Mouse (Mus musculus): ENCODE data around the gene Mettl5. TPM values are rescaled to one million over a fixed set of nuclear protein-coding genes. Genes with fewer than 3 reads are reported as not detected.

Gene Mettl5
- polyA plus RNA-seq, 1 experiment from 2014 or later: 37.1 TPM

DNA sequence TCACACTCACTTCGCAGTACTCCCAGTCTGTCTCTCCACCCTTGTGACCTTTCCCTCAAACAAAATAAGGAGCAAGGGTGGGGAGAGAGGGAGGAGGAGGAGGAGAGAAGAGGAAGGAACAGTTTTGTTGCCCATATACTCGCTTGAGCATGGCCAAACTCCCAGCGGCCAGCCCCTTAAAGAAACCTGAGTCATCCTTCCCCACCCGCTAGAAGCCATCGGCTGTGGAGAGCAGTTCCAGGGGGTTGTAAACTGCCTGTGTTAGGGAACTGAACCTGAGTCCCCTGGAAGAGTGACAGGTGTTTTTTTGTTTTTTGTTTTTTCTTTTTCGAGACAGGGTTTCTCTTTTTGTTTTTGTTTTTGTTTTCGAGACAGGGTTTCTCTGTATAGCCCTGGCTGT, 5.4 kb upstream of the Mettl5 start:
- Histone ChIP-seq H3K9me3 (no peaks in the 10 kb centered on the region), H3K4me3 (no peak overlapping the region), H3K27ac (no peak overlapping the region), H3K36me3 (no peaks in the 10 kb centered on the region), H3K4me1 (no peaks in the 10 kb centered on the region), H3K27me3 (ENCODE audit: insufficient read depth, poor library complexity, severe bottlenecking) (no peaks in the 10 kb centered on the region)
- 58% methylated on average over 7 of the region's 7 CpGs for WGBS
- no peak for DNase-seq (ENCODE audit: low spot score)

DNA sequence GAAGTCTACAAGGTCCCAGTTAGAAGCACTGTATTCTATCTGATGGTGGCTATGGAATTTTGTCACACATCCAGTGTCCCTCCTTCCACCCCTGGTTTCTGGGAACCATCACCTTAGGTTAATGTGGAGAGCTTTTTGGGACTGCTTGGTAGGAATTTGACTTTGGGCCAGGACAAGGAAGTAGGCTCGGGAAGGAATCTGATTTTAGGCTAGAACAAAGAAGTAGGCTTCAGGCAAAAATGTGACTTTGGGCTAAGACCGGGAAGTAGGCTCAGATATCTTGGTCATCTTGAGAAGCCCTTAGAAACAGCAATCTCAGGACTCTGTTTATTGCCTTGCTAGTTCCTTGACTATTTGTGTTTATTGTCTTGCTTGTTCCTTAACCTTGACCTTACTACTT, 3.5 kb upstream of the Mettl5 start:
- no peak overlapping the region for H3K27ac ChIP-seq
- H3K27me3 ChIP-seq (ENCODE audit: insufficient read depth, poor library complexity, severe bottlenecking): no peaks in the 10 kb centered on the region
- H3K4me1 ChIP-seq: peaks cover 9% of the 10 kb centered on the region; the same call in 1 of the 2 replicates
- no peaks in the 10 kb centered on the region for H3K36me3 ChIP-seq
- 85% methylated on average over 2 of the region's 2 CpGs for WGBS
- DNase-seq (ENCODE audit: low spot score): no peak
- H3K9me3 ChIP-seq: no peaks in the 10 kb centered on the region
- no peak overlapping the region for H3K4me3 ChIP-seq

DNA sequence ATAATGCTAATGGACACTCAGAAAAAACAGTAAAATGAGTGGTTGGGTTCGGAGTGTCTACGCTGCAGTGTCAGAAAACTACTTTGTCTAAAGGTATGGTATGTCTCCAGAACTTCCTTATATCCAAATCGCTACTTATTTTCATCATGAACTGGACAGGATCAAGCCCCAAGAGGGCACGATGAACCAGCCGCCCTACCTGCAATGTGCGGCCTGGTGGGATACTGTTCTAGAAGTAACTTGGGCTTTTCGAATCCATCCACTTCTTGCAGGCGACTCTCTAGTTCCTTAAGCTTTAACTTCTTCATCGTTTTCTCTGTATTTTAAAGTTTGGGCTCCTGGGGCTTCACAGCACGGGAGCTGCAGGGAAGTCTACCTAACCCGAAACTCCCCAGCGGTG, 365 bp downstream of the Mettl5 start:
- peak overlapping the region; percentile 94 for H3K27ac ChIP-seq
- DNase-seq (ENCODE audit: low spot score): no peak
- H3K4me1 ChIP-seq: peaks cover 9% of the 10 kb centered on the region; the same call in 1 of the 2 replicates
- peaks cover 4% of the 10 kb centered on the region; the same call in 1 of the 2 replicates for H3K36me3 ChIP-seq
- H3K4me3 ChIP-seq: peak overlapping the region; percentile 85
- WGBS: 5% methylated on average over 12 of the region's 12 CpGs
- no peaks in the 10 kb centered on the region for H3K27me3 ChIP-seq (ENCODE audit: insufficient read depth, poor library complexity, severe bottlenecking)
- no peaks in the 10 kb centered on the region for H3K9me3 ChIP-seq

DNA sequence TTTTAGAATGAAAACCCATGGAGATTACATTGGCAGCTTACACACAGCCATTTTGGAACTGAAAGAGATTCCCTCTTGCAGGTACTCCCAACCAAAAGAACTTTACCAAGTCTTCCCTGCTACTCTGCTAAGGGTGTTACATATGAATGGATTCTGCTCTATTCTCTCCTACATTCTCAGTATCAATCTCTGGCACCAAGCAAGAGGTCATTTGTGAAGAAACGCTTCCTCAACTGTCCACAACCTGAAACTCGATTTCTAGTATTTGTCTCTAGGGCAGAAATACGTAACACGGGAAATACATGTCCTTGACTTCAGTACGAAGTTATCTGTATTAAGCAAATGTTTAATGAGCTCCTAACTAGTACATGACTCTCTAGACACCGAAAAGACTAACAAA, 834 bp downstream of the Mettl5 start:
- Histone ChIP-seq H3K9me3 (no peaks in the 10 kb centered on the region), H3K27me3 (ENCODE audit: insufficient read depth, poor library complexity, severe bottlenecking) (no peaks in the 10 kb centered on the region), H3K36me3 (peaks cover 9% of the 10 kb centered on the region; the same call in 1 of the 2 replicates), H3K4me1 (peaks cover 9% of the 10 kb centered on the region; the same call in 1 of the 2 replicates), H3K27ac (peak overlapping the region; percentile 94; the same call in 1 of the 2 replicates), H3K4me3 (peak overlapping the region; percentile 85)
- WGBS: 49% methylated on average over 6 of the region's 6 CpGs
- no peak for DNase-seq (ENCODE audit: low spot score)

DNA sequence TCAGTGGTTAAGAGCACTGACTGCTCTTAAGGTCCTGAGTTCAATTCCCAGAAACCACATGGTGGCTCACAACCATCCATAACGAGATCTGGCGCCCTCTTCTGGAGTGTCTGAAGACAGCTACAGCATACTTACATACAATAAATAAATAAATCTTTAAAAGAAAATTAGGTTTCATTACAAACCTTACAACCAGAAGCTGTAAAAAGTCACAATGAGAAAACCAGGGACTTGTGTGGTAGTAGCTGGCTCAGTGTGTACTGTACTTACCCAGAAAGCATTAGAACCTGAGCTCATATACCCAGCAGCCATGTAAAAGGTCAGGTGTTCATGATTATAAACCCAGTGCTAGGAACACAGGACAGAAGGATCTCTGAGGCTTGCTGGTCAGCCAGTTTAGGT, 1.4 kb downstream of the Mettl5 start:
- no peak overlapping the region for H3K27ac ChIP-seq
- H3K27me3 ChIP-seq (ENCODE audit: insufficient read depth, poor library complexity, severe bottlenecking): no peaks in the 10 kb centered on the region
- peaks cover 13% of the 10 kb centered on the region; the same call in 1 of the 2 replicates for H3K36me3 ChIP-seq
- peaks cover 9% of the 10 kb centered on the region; the same call in 1 of the 2 replicates for H3K4me1 ChIP-seq
- 63% methylated on average over 2 of the region's 2 CpGs for WGBS
- no peak for DNase-seq (ENCODE audit: low spot score)
- no peaks in the 10 kb centered on the region for H3K9me3 ChIP-seq
- peak overlapping the region; percentile 85; the same call in 1 of the 2 replicates for H3K4me3 ChIP-seq

DNA sequence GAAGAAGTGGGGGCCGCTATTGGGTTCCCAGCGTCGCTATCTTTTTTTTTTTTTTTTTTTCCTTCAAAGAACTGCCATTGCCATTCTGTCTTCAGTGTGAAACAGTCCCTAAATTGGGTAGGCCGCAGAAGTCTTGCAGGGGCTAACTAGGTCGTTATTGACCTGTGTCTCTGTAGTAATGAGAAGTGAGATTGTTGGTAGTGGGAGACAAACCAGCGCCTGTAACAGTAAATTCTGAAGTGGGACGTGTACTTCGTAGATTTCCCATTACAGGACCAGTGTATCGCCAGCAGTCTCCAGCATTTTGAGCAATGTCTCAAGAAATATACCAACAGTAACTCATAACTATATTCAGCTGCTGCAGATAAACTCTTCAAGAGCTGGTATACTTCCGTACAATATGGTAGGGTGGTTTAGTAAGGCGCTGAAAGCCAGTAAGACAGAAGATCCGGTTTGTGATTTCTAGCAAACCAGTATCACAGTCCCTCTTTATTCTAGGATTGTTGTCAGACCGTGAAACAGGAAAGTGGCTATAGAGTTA, 23.2 kb downstream of the Mettl5 start:
- no peak for DNase-seq (ENCODE audit: low spot score)
- peaks cover 24% of the 10 kb centered on the region for H3K36me3 ChIP-seq
- H3K9me3 ChIP-seq: no peaks in the 10 kb centered on the region
- H3K4me1 ChIP-seq: 0 out of 2 replicates have a peak, but pooled peaks cover 4% of the 10 kb centered on the region
- 4% methylated on average over 13 of the region's 13 CpGs for WGBS
- peak overlapping the region; percentile 93 for H3K4me3 ChIP-seq
- peak overlapping the region; percentile 98 for H3K27ac ChIP-seq
- no peaks in the 10 kb centered on the region for H3K27me3 ChIP-seq (ENCODE audit: insufficient read depth, poor library complexity, severe bottlenecking)

DNA sequence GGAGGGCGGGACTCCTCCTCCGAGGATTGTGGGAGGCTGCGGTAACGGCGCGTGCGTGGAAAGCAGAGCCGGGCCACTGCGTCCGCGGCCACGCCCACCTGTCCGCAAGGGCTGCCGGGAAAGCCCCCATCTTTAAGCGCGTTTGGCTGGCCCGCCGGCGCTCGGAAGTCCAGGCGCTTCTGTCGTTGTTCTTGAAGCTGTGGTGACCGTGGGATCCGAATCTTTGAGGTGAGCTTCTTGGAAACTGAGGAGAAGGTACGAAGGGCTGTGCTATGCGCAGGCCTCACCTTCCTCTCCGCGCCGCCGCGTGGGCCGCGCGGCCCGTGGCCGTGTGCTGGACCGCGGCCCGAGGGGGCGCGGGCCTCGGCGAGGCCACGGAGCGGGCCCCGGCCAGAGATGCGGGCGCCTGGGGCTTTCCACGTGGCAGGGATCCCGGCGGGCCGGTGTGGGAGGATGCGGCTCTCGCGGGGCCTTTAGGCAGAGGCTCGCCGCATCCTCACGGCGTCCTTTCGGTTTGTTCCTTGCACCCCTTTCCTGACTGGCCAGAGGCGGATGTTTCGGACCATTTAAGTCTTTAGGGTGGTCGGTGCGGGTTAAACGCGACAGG, 23.8 kb downstream of the Mettl5 start, which contains the start of gene Ssb:
TSS of gene Ssb (plus strand) at position 78 of the 607 bp plus-strand sequence.
- under 1% methylated on average over 66 of the region's 66 CpGs for WGBS
- peak; percentile 96 for DNase-seq (ENCODE audit: low spot score)
- H3K27ac ChIP-seq: peak within 1 kb of the TSS; percentile 98
- H3K27me3 ChIP-seq (ENCODE audit: insufficient read depth, poor library complexity, severe bottlenecking): no peaks in the 10 kb centered on the region
- peak within 1 kb of the TSS; percentile 93 for H3K4me3 ChIP-seq
- no peaks in the 10 kb centered on the region for H3K9me3 ChIP-seq
- peaks cover 18% of the 10 kb centered on the region for H3K36me3 ChIP-seq
- H3K4me1 ChIP-seq: 0 out of 2 replicates have a peak, but pooled peaks cover 4% of the 10 kb centered on the region

DNA sequence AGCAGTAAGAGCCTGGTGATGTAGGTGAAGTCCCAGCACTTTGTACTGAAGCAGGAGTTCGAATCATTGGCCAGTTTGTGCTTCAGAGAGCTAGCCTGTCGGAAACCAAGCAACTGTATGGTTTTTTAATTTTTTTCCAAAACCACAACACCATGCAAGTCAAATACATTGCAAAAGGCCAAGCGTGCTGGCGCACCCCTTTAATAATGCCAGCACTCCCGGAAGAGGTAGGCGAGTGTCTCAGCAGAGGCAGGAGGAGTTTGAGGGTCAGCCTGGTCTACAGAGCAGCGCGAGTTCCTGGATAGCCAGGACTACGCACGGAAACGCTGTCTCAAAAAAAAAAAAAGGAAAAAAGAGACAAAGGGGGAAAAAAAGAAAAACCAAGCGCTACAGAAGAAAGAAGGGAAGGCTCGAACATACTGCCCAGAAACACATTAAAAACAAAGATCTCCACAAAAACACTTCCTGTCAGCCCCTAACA, 24.4 kb downstream of the Mettl5 start:
- no peaks in the 10 kb centered on the region for H3K9me3 ChIP-seq
- WGBS: 9% methylated on average over 13 of the region's 13 CpGs
- H3K4me3 ChIP-seq: peak overlapping the region; percentile 93
- 0 out of 2 replicates have a peak, but pooled peaks cover 4% of the 10 kb centered on the region for H3K4me1 ChIP-seq
- peak overlapping the region; percentile 98 for H3K27ac ChIP-seq
- peaks cover 12% of the 10 kb centered on the region for H3K36me3 ChIP-seq
- H3K27me3 ChIP-seq (ENCODE audit: insufficient read depth, poor library complexity, severe bottlenecking): no peaks in the 10 kb centered on the region
- no peak for DNase-seq (ENCODE audit: low spot score)

DNA sequence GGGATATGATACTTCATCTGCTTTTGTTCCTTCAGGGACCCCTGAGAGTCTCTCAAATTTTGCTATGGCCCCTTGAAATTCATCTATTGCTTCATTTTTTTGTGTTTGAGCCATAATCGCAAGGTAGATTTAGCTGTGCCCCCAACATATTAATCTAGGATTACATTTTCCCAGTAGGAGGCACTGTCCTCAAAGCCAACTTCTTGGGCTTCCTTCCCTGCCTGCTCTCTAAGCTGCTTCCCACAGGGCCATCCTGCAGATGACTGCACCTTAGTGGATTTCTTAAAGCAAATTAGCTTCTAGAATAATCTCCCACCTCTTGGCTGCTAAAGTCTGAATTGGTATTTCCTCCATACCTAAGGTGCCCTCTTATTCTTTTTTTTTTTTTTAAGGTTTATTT, 27.5 kb downstream of the Mettl5 start:
- 0 out of 2 replicates have a peak, but pooled peaks cover 4% of the 10 kb centered on the region for H3K4me1 ChIP-seq
- no peaks in the 10 kb centered on the region for H3K9me3 ChIP-seq
- no peaks in the 10 kb centered on the region for H3K27me3 ChIP-seq (ENCODE audit: insufficient read depth, poor library complexity, severe bottlenecking)
- WGBS: 64% methylated on average over 1 of the region's 1 CpGs
- no peak for DNase-seq (ENCODE audit: low spot score)
- no peak overlapping the region for H3K27ac ChIP-seq
- no peak overlapping the region for H3K4me3 ChIP-seq
- no peaks in the 10 kb centered on the region for H3K36me3 ChIP-seq

DNA sequence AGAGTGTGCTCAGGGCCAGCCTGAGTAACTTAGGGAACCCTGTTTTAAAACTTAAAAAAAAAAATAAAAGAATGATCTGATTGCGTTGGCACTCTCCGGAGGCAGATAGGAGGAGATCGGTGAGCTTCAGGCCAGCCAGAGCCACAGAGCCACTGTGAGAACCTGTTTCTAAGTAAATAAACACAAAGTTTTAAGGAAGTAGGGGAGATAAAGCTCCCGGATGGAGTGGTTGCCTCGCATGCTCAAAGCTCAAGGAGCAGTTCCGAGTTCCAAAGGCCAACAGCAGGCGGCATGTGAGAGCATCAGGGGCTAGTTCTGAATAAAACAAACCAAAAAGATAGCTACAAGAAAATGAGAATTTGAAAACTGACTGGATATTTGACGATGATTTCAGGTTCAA, 29.0 kb downstream of the Mettl5 start:
- DNase-seq (ENCODE audit: low spot score): no peak
- Histone ChIP-seq H3K4me1 (0 out of 2 replicates have a peak, but pooled peaks cover 2% of the 10 kb centered on the region), H3K27ac (no peak overlapping the region), H3K4me3 (no peak overlapping the region), H3K36me3 (no peaks in the 10 kb centered on the region), H3K9me3 (no peaks in the 10 kb centered on the region), H3K27me3 (ENCODE audit: insufficient read depth, poor library complexity, severe bottlenecking) (no peaks in the 10 kb centered on the region)
- 33% methylated on average over 8 of the region's 8 CpGs for WGBS

DNA sequence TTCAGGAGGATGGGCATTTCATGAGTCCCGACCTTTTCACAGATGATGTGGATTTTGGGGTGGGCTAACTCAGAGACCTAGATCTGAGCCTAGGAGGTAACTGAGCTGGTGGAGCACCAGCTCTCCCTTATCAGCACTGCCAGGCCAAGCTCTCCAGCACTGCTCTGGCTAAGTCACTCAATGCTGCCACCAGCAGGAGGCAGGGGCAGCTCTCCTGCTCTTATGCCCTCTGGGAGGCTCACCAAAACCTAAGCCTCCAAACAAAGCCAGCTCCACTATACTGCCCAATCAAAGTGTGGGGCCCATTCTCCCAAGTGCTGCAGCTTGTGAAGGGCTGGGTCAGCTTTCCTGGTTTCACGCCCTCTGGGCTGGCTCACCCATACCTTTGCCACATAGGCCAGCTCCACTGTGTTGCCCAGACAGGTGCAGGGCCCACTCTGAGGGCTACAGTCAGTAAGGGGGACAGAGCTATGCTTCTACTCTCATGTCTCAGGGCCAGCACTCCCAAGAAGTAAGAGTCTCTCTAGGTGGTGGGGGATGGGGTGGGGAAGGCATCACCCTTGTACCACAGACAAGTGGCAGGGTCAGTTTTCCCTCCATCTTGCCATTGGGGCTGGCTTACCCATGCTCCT, 33.9 kb downstream of the Mettl5 start:
- Histone ChIP-seq H3K4me3 (no peak overlapping the region), H3K9me3 (no peaks in the 10 kb centered on the region), H3K27me3 (ENCODE audit: insufficient read depth, poor library complexity, severe bottlenecking) (no peaks in the 10 kb centered on the region), H3K27ac (no peak overlapping the region), H3K36me3 (no peaks in the 10 kb centered on the region), H3K4me1 (0 out of 2 replicates have a peak, but pooled peaks cover 4% of the 10 kb centered on the region)
- WGBS: 63% methylated on average over 2 of the region's 2 CpGs
- DNase-seq (ENCODE audit: low spot score): no peak

DNA sequence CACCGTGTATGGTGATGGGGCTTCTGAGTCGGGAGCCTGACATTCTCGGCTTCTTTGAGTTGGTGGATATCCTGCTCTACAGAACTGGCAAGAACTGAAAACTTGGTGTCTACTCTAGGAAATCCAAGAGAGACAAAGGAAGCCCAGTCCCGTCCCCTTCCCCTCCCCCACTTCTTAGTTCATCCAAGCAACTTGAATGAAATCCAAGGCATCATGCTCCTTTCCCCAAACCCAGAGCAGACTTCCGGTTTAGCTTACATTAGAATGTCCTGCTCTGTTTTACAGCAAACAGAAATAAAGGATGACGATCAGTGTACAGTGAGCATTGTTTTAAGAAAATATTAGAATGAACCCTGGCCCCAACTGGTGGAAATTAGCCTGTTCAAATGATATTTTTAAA, 36.2 kb downstream of the Mettl5 start:
- H3K27ac ChIP-seq: no peak overlapping the region

DNA sequence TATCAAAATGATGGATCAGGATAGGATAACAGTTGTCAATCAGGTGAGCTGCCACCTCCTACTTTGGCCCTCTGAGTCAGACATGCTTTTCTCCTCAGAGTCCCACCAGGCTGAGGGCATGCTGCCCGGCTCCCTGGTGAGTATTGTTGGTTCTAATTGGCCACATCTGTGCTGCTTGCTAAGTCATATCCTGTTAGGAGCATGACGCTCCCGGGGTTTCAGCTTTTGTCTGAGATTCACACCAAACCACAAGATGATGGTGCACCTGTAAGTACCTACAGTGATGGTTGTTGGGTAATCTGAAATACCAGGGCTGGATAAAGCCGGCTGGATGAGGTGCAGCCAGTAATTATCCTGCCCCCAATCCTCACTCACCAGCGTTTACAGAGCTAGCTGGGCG, 45.2 kb downstream of the Mettl5 start:
- Histone ChIP-seq H3K36me3 (peaks cover 21% of the 10 kb centered on the region), H3K9me3 (no peaks in the 10 kb centered on the region), H3K27ac (no peak overlapping the region), H3K4me3 (no peak overlapping the region), H3K4me1 (no peaks in the 10 kb centered on the region), H3K27me3 (ENCODE audit: insufficient read depth, poor library complexity, severe bottlenecking) (no peaks in the 10 kb centered on the region)
- 47% methylated on average over 6 of the region's 6 CpGs for WGBS
- DNase-seq (ENCODE audit: low spot score): no peak

More for the DNA sequence above, 36.2 kb downstream of the Mettl5 start:
- H3K36me3 ChIP-seq: no peaks in the 10 kb centered on the region; the same call in 1 of the 2 replicates
- no peaks in the 10 kb centered on the region for H3K27me3 ChIP-seq (ENCODE audit: insufficient read depth, poor library complexity, severe bottlenecking)
- 67% methylated on average over 6 of the region's 6 CpGs for WGBS
- DNase-seq (ENCODE audit: low spot score): no peak
- no peak overlapping the region for H3K4me3 ChIP-seq
- 0 out of 2 replicates have a peak, but pooled peaks cover 4% of the 10 kb centered on the region for H3K4me1 ChIP-seq
- H3K9me3 ChIP-seq: no peaks in the 10 kb centered on the region
